Mouse (Mus musculus): ENCODE results near the gene Anapc2. TPM values are rescaled to one million over a fixed set of nuclear protein-coding genes. Genes with fewer than 3 reads are reported as not detected.

The Anapc2 gene
- total and polyA plus RNA-seq, 2 experiments from 2014 or later: 41.0 to 48.6 TPM

GRCm38 (mm10) chr2:25234551-25235220 lies 37.6 kb upstream of the Anapc2 start:
- H3K36me3 ChIP-seq (replicated peaks; ENCODE audit: control insufficient read depth, insufficient read depth, low read length): no peaks in the 10 kb centered on the region
- no peak overlapping the region for H3K4me2 ChIP-seq (ENCODE audit: low read depth, low read length)
- H3K9ac ChIP-seq (replicated peaks; ENCODE audit: low read depth, low read length): no peak overlapping the region
- H3K9me3 ChIP-seq (replicated peaks; ENCODE audit: control insufficient read depth, low read length): no peaks in the 10 kb centered on the region
- no peak overlapping the region for H3K27ac ChIP-seq (ENCODE audit: low read depth)
- DNase-seq (ENCODE audit: low spot score) (no peak), ATAC-seq (ENCODE audit: insufficient read depth, low read depth) (no peak)
- 49% methylated on average over 5 of the region's 5 CpGs for WGBS
- no peak overlapping the region for H3K4me3 ChIP-seq (ENCODE audit: low read depth, low read length)
- peaks cover 20% of the 10 kb centered on the region for H3K27me3 ChIP-seq (ENCODE audit: control insufficient read depth, insufficient read depth, low read length)
- no peaks in the 10 kb centered on the region for H3K4me1 ChIP-seq (ENCODE audit: control insufficient read depth, insufficient read depth)
- TF ChIP-seq EP300 (IDR thresholded peaks at IDR 0.05; ENCODE audit: low read depth): no peak
- no peak for TF ChIP-seq CTCF (IDR thresholded peaks at IDR 0.05; ENCODE audit: low read depth)

- H3K36me3 ChIP-seq (replicated peaks; ENCODE audit: control insufficient read depth, insufficient read depth, low read length): no peaks in the 10 kb centered on the region
- no peak for ATAC-seq (ENCODE audit: insufficient read depth, low read depth)
- H3K4me3 ChIP-seq (ENCODE audit: low read depth, low read length): no peak within 1 kb of the TSS
- H3K9me3 ChIP-seq (replicated peaks; ENCODE audit: control insufficient read depth, low read length): no peaks in the 10 kb centered on the region
- DNase-seq (ENCODE audit: low spot score): no peak
- H3K4me2 ChIP-seq (ENCODE audit: low read depth, low read length): no peak within 1 kb of the TSS
- TF ChIP-seq EP300 (IDR thresholded peaks at IDR 0.05; ENCODE audit: low read depth) (no peak), CTCF (IDR thresholded peaks at IDR 0.05; ENCODE audit: low read depth) (no peak)
- no peak within 1 kb of the TSS for H3K27ac ChIP-seq (ENCODE audit: low read depth)
- peaks cover 32% of the 10 kb centered on the region for H3K27me3 ChIP-seq (ENCODE audit: control insufficient read depth, insufficient read depth, low read length)
- WGBS: 25% methylated on average over 8 of the region's 8 CpGs
- no peak within 1 kb of the TSS for H3K9ac ChIP-seq (replicated peaks; ENCODE audit: low read depth, low read length)
- peaks cover 7% of the 10 kb centered on the region for H3K4me1 ChIP-seq (ENCODE audit: control insufficient read depth, insufficient read depth)
Observed at GRCm38 (mm10) chr2:25236614-25237013, 35.7 kb upstream of the Anapc2 start, which contains the start of gene Rnf224. TSS of gene Rnf224 (minus strand) at chr2:25236787.

- no peaks in the 10 kb centered on the region for H3K9me3 ChIP-seq (replicated peaks; ENCODE audit: control insufficient read depth, low read length)
- H3K27me3 ChIP-seq (ENCODE audit: control insufficient read depth, insufficient read depth, low read length): peaks cover 41% of the 10 kb centered on the region
- H3K9ac ChIP-seq (replicated peaks; ENCODE audit: low read depth, low read length): no peak overlapping the region
- DNase-seq (ENCODE audit: low spot score): no peak
- H3K4me2 ChIP-seq (ENCODE audit: low read depth, low read length): no peak overlapping the region
- TF ChIP-seq CTCF (IDR thresholded peaks at IDR 0.05; ENCODE audit: low read depth) (no peak), EP300 (IDR thresholded peaks at IDR 0.05; ENCODE audit: low read depth) (no peak)
- H3K4me1 ChIP-seq (ENCODE audit: control insufficient read depth, insufficient read depth): peaks cover 7% of the 10 kb centered on the region
- no peak overlapping the region for H3K4me3 ChIP-seq (ENCODE audit: low read depth, low read length)
- no peak overlapping the region for H3K27ac ChIP-seq (ENCODE audit: low read depth)
- ATAC-seq (ENCODE audit: insufficient read depth, low read depth): no peak
- WGBS: 47% methylated on average over 4 of the region's 4 CpGs
- no peaks in the 10 kb centered on the region for H3K36me3 ChIP-seq (replicated peaks; ENCODE audit: control insufficient read depth, insufficient read depth, low read length)
Observed at GRCm38 (mm10) chr2:25237522-25237921, 34.8 kb upstream of the Anapc2 start.

- Histone ChIP-seq H3K27ac (ENCODE audit: low read depth) (no peak overlapping the region), H3K9ac (replicated peaks; ENCODE audit: low read depth, low read length) (no peak overlapping the region), H3K4me2 (ENCODE audit: low read depth, low read length) (no peak overlapping the region), H3K4me1 (ENCODE audit: control insufficient read depth, insufficient read depth) (peaks cover 7% of the 10 kb centered on the region), H3K4me3 (ENCODE audit: low read depth, low read length) (no peak overlapping the region), H3K9me3 (replicated peaks; ENCODE audit: control insufficient read depth, low read length) (no peaks in the 10 kb centered on the region), H3K36me3 (replicated peaks; ENCODE audit: control insufficient read depth, insufficient read depth, low read length) (no peaks in the 10 kb centered on the region), H3K27me3 (ENCODE audit: control insufficient read depth, insufficient read depth, low read length) (peaks cover 47% of the 10 kb centered on the region)
- DNase-seq (ENCODE audit: low spot score) (no peak), ATAC-seq (ENCODE audit: insufficient read depth, low read depth) (no peak)
- no peak for TF ChIP-seq CTCF (IDR thresholded peaks at IDR 0.05; ENCODE audit: low read depth)
Observed at GRCm38 (mm10) chr2:25238106-25238505, 34.2 kb upstream of the Anapc2 start.

- no peak overlapping the region for H3K4me2 ChIP-seq (ENCODE audit: low read depth, low read length)
- no peak overlapping the region for H3K27ac ChIP-seq (ENCODE audit: low read depth)
- no peaks in the 10 kb centered on the region for H3K36me3 ChIP-seq (replicated peaks; ENCODE audit: control insufficient read depth, insufficient read depth, low read length)
- ATAC-seq (ENCODE audit: insufficient read depth, low read depth) (no peak), DNase-seq (ENCODE audit: low spot score) (no peak)
- H3K4me3 ChIP-seq (ENCODE audit: low read depth, low read length): no peak overlapping the region
- no peak overlapping the region for H3K9ac ChIP-seq (replicated peaks; ENCODE audit: low read depth, low read length)
- peaks cover 7% of the 10 kb centered on the region for H3K4me1 ChIP-seq (ENCODE audit: control insufficient read depth, insufficient read depth)
- TF ChIP-seq EP300 (IDR thresholded peaks at IDR 0.05; ENCODE audit: low read depth) (no peak), CTCF (IDR thresholded peaks at IDR 0.05; ENCODE audit: low read depth) (no peak)
- H3K9me3 ChIP-seq (replicated peaks; ENCODE audit: control insufficient read depth, low read length): no peaks in the 10 kb centered on the region
- H3K27me3 ChIP-seq (ENCODE audit: control insufficient read depth, insufficient read depth, low read length): peaks cover 51% of the 10 kb centered on the region
- 77% methylated on average over 3 of the region's 3 CpGs for WGBS
Observed at GRCm38 (mm10) chr2:25239766-25240165, 32.5 kb upstream of the Anapc2 start.

- peak overlapping the region; percentile 57 for H3K4me2 ChIP-seq (ENCODE audit: low read depth, low read length)
- no peak overlapping the region for H3K9ac ChIP-seq (replicated peaks; ENCODE audit: low read depth, low read length)
- 58% methylated on average over 8 of the region's 8 CpGs for WGBS
- no peaks in the 10 kb centered on the region for H3K9me3 ChIP-seq (replicated peaks; ENCODE audit: control insufficient read depth, low read length)
- H3K27ac ChIP-seq (ENCODE audit: low read depth): no peak overlapping the region
- DNase-seq (ENCODE audit: low spot score): no peak
- peak overlapping the region; percentile 36; the same call in 1 of the 2 replicates for H3K4me3 ChIP-seq (ENCODE audit: low read depth, low read length)
- no peaks in the 10 kb centered on the region for H3K36me3 ChIP-seq (replicated peaks; ENCODE audit: control insufficient read depth, insufficient read depth, low read length)
- H3K27me3 ChIP-seq (ENCODE audit: control insufficient read depth, insufficient read depth, low read length): peaks cover 47% of the 10 kb centered on the region
- ATAC-seq (ENCODE audit: insufficient read depth, low read depth): no peak
- TF ChIP-seq CTCF (IDR thresholded peaks at IDR 0.05; ENCODE audit: low read depth) (no peak), EP300 (IDR thresholded peaks at IDR 0.05; ENCODE audit: low read depth) (no peak)
- peaks cover 7% of the 10 kb centered on the region for H3K4me1 ChIP-seq (ENCODE audit: control insufficient read depth, insufficient read depth)
Observed at GRCm38 (mm10) chr2:25240310-25240709, 32.0 kb upstream of the Anapc2 start.
